Mouse (Mus musculus): Measurements from ENCODE around the gene Pgs1. TPM values are rescaled to one million over a fixed set of nuclear protein-coding genes. Genes with fewer than 3 reads are reported as not detected.

The Pgs1 gene
- polyA plus RNA-seq, 1 experiment from 2014 or later: 120 TPM

DNA sequence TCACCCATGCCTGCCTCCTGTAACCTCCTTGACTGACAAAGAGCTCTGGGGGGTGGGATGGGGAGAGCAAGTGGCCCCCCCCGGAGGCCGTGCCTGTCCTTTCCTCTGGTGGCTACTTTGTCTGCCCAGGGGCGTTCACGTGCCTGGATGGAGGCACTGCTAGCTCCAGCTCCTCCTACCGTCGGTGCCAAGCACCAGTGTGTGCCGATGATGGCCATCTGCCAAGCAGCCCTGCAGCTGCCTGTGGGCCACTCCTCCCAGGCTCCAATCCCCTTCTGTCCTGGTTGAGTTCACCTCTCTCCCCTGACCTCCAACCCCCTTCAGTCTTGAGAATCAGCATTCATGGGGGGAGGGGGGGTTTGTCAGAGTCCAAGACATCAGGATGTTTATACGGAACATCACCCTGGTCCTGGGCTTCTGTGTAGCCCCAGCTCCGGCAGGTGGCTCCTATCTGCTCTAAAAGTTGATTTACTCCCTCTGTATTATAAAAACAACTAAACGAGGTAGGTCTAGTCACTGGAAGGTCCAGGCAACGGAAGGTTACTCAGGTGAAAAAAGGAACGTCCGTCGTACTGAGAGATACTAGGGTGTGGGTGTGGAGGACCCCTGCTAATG is 57.3 kb downstream of the Pgs1 start:
- ChIA-PET POLR2A (interaction anchor here (0.6 kb wide), 1 partner anchor 34 kb away, joined by 3 read pairs; no protein-coding TSS in a partner anchor), CTCF (interaction anchor here (1.2 to 1.7 kb wide), 2 partner anchors 12 to 32 kb away, joined by 5 to 8 read pairs; no protein-coding TSS in a partner anchor)
- no peak for DNase-seq (ENCODE audit: low read depth, low spot score)
- no peaks in the 10 kb centered on the region for H3K27me3 ChIP-seq
- ATAC-seq: no peak
- no peak for TF ChIP-seq CTCF (IDR thresholded peaks at IDR 0.05)
- in situ Hi-C loops (cut with MboI; ENCODE audit: low pct_unique_long_range_greater_than_20kb): no loop called here

DNA sequence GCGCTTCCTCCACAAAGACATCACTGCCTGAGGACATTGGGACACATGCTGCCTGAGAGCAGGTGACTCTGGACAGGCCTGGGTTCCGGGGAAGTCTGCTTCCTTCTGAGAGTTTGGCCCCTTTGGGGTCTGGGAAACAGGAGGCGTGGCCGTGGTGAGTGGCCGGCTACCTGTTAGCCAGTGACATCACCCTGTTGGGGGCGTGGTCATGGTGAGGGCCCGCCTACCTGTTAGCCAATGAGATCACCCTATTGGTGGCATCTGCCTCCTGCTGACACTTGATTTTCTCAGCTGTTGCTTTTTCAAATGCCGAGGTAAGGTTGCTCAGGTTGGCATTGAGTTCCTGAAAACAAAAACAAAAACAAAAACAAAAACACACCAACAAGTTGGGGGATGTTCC is 63.5 kb downstream of the Pgs1 start:
- no peak for ATAC-seq
- ChIA-PET POLR2A (no interaction called here), CTCF (interaction anchor here (1.1 kb wide), 1 partner anchor 14 kb away, joined by 3 read pairs; no protein-coding TSS in a partner anchor)
- H3K27me3 ChIP-seq: no peaks in the 10 kb centered on the region
- TF ChIP-seq CTCF (IDR thresholded peaks at IDR 0.05): no peak
- in situ Hi-C loops (cut with MboI; ENCODE audit: low pct_unique_long_range_greater_than_20kb): no loop called here
- no peak for DNase-seq (ENCODE audit: low read depth, low spot score)

DNA sequence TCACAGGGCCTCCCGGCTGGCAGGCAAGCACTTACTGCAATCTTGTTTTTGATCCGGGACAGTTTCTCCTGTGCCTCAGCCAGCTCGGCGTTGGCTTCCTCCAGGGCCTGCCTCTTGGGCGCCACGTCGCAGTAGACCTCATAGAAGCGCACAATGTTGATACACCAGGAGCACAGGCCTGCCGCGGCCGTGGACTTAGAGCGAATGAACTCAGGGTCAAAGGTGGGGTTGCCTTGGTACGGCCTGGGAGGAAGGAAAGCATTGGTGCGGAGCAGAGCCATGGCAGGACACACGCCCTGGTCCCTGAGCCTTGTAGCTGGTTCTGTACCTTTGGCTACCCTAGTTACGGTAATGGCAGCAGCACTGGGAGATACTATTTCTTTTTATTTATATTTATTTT is 64.1 kb downstream of the Pgs1 start:
- CTCF ChIA-PET: interaction anchor here (1.1 kb wide), 1 partner anchor 13 kb away, joined by 3 read pairs; no protein-coding TSS in a partner anchor
- in situ Hi-C loops (cut with MboI; ENCODE audit: low pct_unique_long_range_greater_than_20kb): no loop called here
- H3K27me3 ChIP-seq: no peaks in the 10 kb centered on the region
- DNase-seq (ENCODE audit: low read depth, low spot score) (no peak), ATAC-seq (no peak)
- no peak for TF ChIP-seq CTCF (IDR thresholded peaks at IDR 0.05)
- POLR2A ChIA-PET: no interaction called here

DNA sequence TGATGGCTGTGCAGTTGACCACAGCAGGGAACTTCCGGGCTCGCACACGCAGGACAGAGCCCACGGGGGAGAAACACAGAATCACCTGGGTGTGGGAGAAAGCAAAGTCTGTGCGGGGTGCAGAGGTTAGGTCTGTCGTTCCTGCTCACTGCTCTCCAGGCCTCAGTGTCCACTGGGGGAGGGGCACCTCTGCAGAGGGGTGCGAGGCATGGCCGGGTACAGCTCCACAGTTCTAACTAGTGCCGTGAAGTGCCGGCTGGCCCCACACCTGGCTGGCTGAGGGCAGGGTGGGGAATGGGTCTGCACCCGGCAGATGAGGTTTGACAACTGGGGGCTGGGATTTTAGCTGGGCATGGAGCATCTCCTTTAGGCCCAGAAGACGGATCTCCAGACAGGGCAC is 72.3 kb downstream of the Pgs1 start:
- ATAC-seq (no peak), DNase-seq (ENCODE audit: low read depth, low spot score) (no peak)
- CTCF ChIA-PET: no interaction called here
- in situ Hi-C loops (cut with MboI; ENCODE audit: low pct_unique_long_range_greater_than_20kb): no loop called here
- no peak for TF ChIP-seq CTCF (IDR thresholded peaks at IDR 0.05)
- POLR2A ChIA-PET: interaction anchor here (0.7 kb wide), 1 partner anchor 153 kb away, joined by 3 read pairs; no protein-coding TSS in a partner anchor
- peaks cover 6% of the 10 kb centered on the region for H3K27me3 ChIP-seq

DNA sequence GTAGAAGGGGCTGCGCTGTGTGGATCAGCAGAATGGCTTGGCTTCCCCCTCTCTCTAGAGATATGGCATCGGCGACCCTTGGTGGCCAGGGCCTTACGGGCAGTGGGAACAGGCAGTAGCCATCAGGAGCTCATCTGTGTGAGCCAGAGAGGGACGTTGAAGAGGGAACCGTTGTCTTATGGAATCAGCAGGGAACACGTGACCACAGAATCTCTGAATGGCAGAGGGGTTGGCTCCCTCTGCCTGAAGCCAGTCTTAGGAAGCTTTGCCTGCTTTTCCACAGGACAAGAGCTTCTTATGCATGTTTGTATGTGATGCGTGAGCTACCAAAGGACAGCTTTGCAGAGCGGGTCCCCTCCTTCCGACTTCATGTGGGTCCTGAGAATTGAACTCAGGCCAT is 72.8 kb downstream of the Pgs1 start:
- no peak for ATAC-seq
- ChIA-PET POLR2A (interaction anchor here (0.7 kb wide), 1 partner anchor 152 kb away, joined by 3 read pairs; no protein-coding TSS in a partner anchor), CTCF (no interaction called here)
- no peak for TF ChIP-seq CTCF (IDR thresholded peaks at IDR 0.05)
- peaks cover 6% of the 10 kb centered on the region for H3K27me3 ChIP-seq
- no peak for DNase-seq (ENCODE audit: low read depth, low spot score)
- in situ Hi-C loops (cut with MboI; ENCODE audit: low pct_unique_long_range_greater_than_20kb): no loop called here

DNA sequence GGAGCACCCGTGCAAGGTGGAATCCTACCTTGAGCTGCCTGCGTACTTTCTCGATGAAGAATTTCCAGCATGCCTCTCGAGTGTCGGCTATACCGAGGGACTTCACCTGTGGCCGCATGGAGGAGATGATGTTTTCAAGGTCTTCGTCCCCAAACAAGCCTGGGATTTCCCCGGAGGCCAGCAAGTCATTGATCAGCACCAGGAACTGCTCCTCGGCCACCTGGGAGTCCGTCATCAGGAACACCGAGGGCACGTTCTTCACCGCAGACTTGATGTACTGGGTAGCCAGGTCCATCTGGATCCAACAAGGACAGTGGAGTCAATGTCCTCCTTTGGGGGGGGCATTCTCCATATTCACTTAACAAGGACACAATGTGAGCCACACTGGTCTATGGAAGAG is 73.9 kb downstream of the Pgs1 start:
- in situ Hi-C loops (cut with MboI; ENCODE audit: low pct_unique_long_range_greater_than_20kb): no loop called here
- no peak for TF ChIP-seq CTCF (IDR thresholded peaks at IDR 0.05)
- ATAC-seq: no peak
- no peak for DNase-seq (ENCODE audit: low read depth, low spot score)
- ChIA-PET POLR2A (no interaction called here), CTCF (no interaction called here)
- peaks cover 6% of the 10 kb centered on the region for H3K27me3 ChIP-seq

DNA sequence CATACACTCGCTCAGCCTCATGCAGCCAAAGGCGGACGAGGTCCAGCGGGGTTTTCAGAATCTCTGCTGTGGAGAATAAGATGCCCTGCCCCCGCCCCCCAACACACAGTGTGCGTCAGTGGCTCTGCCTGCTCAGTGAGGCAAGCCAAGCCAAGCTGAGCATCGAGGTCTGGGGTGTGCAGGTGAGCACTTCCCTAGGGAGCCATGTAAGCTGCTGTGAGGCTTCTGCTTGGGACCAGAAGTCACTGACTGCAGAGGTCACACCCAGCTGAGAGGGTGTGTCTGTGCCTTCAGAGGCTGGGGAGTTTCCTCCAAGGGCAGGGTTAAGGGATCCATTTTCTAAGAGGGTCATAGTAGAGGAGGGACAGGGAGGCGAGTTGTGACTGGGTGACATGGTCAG is 81.5 kb downstream of the Pgs1 start:
- ATAC-seq: no peak
- DNase-seq (ENCODE audit: low read depth, low spot score): no peak
- CTCF ChIA-PET: no interaction called here
- no peaks in the 10 kb centered on the region for H3K27me3 ChIP-seq
- POLR2A ChIA-PET: no interaction called here
- in situ Hi-C loops (cut with MboI; ENCODE audit: low pct_unique_long_range_greater_than_20kb): no loop called here
- no peak for TF ChIP-seq CTCF (IDR thresholded peaks at IDR 0.05)

DNA sequence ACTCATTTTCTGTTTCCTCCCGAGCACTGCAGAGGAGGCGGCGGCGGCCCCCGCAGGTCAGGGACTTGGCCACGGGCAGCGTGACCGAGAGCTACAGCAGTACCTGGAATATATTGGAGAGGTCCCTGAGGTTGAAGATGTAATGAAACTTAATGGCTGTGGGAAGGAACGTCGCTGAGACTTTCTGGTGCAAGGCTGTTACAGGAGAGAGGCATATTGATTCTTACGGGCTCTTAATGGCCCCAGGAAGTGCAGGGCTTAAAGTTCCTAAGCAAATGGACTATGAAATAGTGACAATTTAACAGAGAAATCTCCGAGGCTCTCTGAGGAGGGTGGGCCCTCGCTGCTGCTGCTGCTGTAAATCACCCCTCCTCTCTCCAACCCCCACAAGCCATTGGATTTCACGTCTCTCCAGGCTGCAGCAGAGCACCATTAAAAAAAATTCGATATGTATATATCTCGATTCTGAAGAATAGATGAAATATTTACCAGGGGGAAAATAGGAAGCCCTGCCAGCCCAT is 82.8 kb downstream of the Pgs1 start:
- POLR2A ChIA-PET: no interaction called here
- in situ Hi-C loops (cut with MboI; ENCODE audit: low pct_unique_long_range_greater_than_20kb): no loop called here
- peaks cover 5% of the 10 kb centered on the region for H3K27me3 ChIP-seq
- TF ChIP-seq CTCF (IDR thresholded peaks at IDR 0.05): no peak
- CTCF ChIA-PET: interaction anchor here (1.0 kb wide), 1 partner anchor 35 kb away, joined by 3 read pairs; no protein-coding TSS in a partner anchor
- DNase-seq (ENCODE audit: low read depth, low spot score) (no peak), ATAC-seq (no peak)

DNA sequence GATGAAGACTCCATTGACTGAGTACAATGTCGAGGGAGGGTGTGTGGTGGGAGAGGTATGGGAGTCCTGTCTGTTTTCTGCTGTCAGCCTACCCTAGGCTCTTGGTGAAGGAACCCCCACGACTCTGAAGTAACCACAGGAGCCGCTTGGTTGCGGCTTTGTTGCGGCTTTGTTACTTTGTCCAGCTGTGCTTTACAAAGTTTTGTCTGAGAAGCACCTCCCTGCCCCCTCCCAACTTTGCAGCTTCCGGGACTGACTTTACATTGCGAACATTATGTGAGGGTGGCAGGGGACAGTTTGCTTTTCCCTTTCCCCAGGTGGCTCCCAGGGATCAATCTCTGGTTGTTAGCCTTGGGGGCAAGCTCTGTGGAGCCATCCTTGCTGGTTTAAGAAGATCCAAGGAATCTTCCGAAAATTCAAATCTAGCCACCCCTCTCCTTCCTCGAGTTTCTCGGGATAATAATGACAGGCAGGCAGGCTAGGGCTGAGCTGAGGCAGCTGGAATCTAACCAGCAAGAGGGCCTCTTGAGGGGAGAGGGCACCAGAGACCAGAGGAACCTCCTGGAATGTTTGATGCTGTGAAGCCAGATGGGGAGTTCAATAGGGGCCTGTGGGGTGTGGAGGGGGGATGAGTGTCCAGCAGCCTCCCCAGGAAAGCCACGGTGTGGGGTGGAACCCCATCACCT is 85.3 kb downstream of the Pgs1 start:
- CTCF ChIA-PET: no interaction called here
- POLR2A ChIA-PET: no interaction called here
- TF ChIP-seq CTCF (IDR thresholded peaks at IDR 0.05): no peak
- in situ Hi-C loops (cut with MboI; ENCODE audit: low pct_unique_long_range_greater_than_20kb): no loop called here
- ATAC-seq: no peak
- no peak for DNase-seq (ENCODE audit: low read depth, low spot score)
- H3K27me3 ChIP-seq: peaks cover 6% of the 10 kb centered on the region

Other genes starting within 250 kb of the Pgs1 start
- 0.49 TPM for gene Tmc8, start 204.2 kb upstream of the Pgs1 start, polyA plus RNA-seq (2021)
- gene Tmc6, start 204.1 kb upstream of the Pgs1 start, polyA plus RNA-seq (2021): 3.6 TPM
- not detected for gene 6030468B19Rik, start 188.6 kb upstream of the Pgs1 start, polyA plus RNA-seq (2021)
- gene Gm20708, start 176.6 kb upstream of the Pgs1 start, polyA plus RNA-seq (2021): 0.78 TPM
- gene Syngr2, start 176.6 kb upstream of the Pgs1 start, polyA plus RNA-seq (2021): 149 TPM
- 9.1 TPM for gene Afmid, start 160.4 kb upstream of the Pgs1 start, polyA plus RNA-seq (2021)
- gene Tk1, start 160.2 kb upstream of the Pgs1 start, polyA plus RNA-seq (2021): 79.7 TPM
- 79.5 TPM for gene Birc5, start 137.0 kb upstream of the Pgs1 start, polyA plus RNA-seq (2021)
- gene Tmem235, start 125.5 kb upstream of the Pgs1 start, polyA plus RNA-seq (2021): 0.06 TPM
- 10.6 TPM for gene Tha1, start 112.8 kb upstream of the Pgs1 start, polyA plus RNA-seq (2021)
- 171 TPM for gene Socs3, start 16.2 kb upstream of the Pgs1 start, polyA plus RNA-seq (2021)
- 0.22 TPM for gene Dnah17, start 144.3 kb downstream of the Pgs1 start, polyA plus RNA-seq (2021)